In the genomic region with DNA sequence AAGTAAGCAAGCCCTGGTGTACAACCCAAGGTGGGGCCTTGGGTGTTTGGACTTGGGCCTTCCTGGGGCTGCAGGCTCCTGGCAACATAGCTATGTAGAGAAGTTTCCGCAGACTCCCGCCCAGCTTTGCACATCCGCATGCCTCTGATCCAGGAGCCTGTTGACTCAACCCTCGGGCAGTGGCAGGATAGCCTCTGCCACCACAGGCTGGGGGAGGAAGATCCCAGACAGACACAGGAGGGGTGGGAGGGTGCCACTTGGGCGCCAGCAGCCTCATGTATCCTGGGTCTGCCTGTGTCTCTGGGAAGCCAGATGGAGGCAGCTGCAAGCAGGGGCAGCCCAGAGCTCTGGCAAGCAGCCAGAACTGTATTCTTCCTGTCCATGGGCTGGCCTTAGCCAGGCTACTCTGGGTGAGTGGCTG, we compare ENCODE assay signal across 9 mouse cellular contexts. TPM values are rescaled to one million over a fixed set of nuclear protein-coding genes. Genes with fewer than 3 reads are reported as not detected.
DNase-seq lines count a peak whose midpoint lies in the region; ATAC-seq and TF ChIP-seq lines count a peak whose summit lies in the region.
"Had no signal": no experiment of that assay in that cellular context is flagged by ENCODE, and none has a peak within 500 bp of the region (broad histone marks: within the 10 kb centered on the region; RNA-seq: fewer than 3 reads in every experiment).

No protein-coding gene starts in this region.

- 0 out of 2 replicates have a peak overlapping the region, but pooled peaks have one; percentile 0 for H3K27ac ChIP-seq in spleen, adult 2 months (ENCODE audit: insufficient read depth, low read length)
- H3K27ac ChIP-seq in hindbrain, postnatal 0 days: no peak overlapping the region
- H3K27ac ChIP-seq in lung, embryonic 15.5 days: peak overlapping the region; percentile 94
- H3K27ac ChIP-seq: liver, embryonic 14.5 days had no signal

- no peak overlapping the region for H3K4me2 ChIP-seq in hindbrain, postnatal 0 days (ENCODE audit: low read depth, low read length)
- peak overlapping the region; percentile 18; the same call in 1 of the 2 replicates for H3K4me2 ChIP-seq in lung, embryonic 15.5 days

- H3K36me3 ChIP-seq in spleen, adult 2 months (ENCODE audit: control insufficient read depth, insufficient read depth, low read length): no peaks in the 10 kb centered on the region
- no peaks in the 10 kb centered on the region for H3K36me3 ChIP-seq in hindbrain, postnatal 0 days (ENCODE audit: insufficient read depth, low read length)
- H3K36me3 ChIP-seq in lung, embryonic 15.5 days: peaks cover 20% of the 10 kb centered on the region

- peak; percentile 72 to 87 for DNase-seq in adrenal gland, adult (ENCODE audit: inconsistent age in 2 of 2, low spot score in 1 of 2)
- no peak for DNase-seq in adrenal gland, adult 8-10 months
- no peak for DNase-seq in spleen, adult 2 months (ENCODE audit: low read depth in 1 of 2, low spot score in 2 of 2)
- no peak for DNase-seq in spleen, postnatal 4 days (ENCODE audit: low spot score in 2 of 2)
- DNase-seq in hindbrain, postnatal 0 days (ENCODE audit: low spot score): peak; percentile 76
- no peak for DNase-seq in layer of hippocampus, postnatal 14 days (ENCODE audit: low spot score in 2 of 2)

- no peaks in the 10 kb centered on the region for H3K9me3 ChIP-seq in hindbrain, postnatal 0 days (ENCODE audit: low read length)
- no peaks in the 10 kb centered on the region for H3K9me3 ChIP-seq in lung, embryonic 15.5 days

- peaks cover 4% of the 10 kb centered on the region for H3K27me3 ChIP-seq in spleen, adult 2 months (ENCODE audit: control insufficient read depth, insufficient read depth, low read length)
- H3K27me3 ChIP-seq in hindbrain, postnatal 0 days (ENCODE audit: insufficient read depth, low read length): no peaks in the 10 kb centered on the region
- no peaks in the 10 kb centered on the region for H3K27me3 ChIP-seq in lung, embryonic 15.5 days

- WGBS in spleen, adult 2 months: 85% methylated on average over 5 of the region's 5 CpGs
- 49% methylated on average over 5 of the region's 5 CpGs for WGBS in hindbrain, postnatal 0 days
- 22% methylated on average over 5 of the region's 5 CpGs for WGBS in lung, embryonic 15.5 days

- ATAC-seq in hindbrain, postnatal 0 days: peak; percentile 13; the same call in 1 of the 2 replicates
- ATAC-seq in lung, embryonic 15.5 days (ENCODE audit: borderline replicate concordance, extremely low read depth, low FRiP score, low TSS enrichment): no peak; the same call in 1 of the 2 replicates
- ATAC-seq in megakaryocyte progenitor cell, adult 5-6 weeks (replicated peaks; ENCODE audit: poor library complexity): no peak

- peaks cover 7% of the 10 kb centered on the region for H3K4me1 ChIP-seq in spleen, adult 2 months (ENCODE audit: control insufficient read depth, insufficient read depth, insufficient read length)
- peaks cover 27% of the 10 kb centered on the region; the same call in 1 of the 2 replicates for H3K4me1 ChIP-seq in hindbrain, postnatal 0 days (ENCODE audit: insufficient read depth, low read length)
- peaks cover 70% of the 10 kb centered on the region for H3K4me1 ChIP-seq in lung, embryonic 15.5 days

- TF ChIP-seq POLR2A in spleen, adult 2 months (IDR thresholded peaks at IDR 0.05; ENCODE audit: low read depth, low read length): no peak

- H3K9ac ChIP-seq in hindbrain, postnatal 0 days (replicated peaks; ENCODE audit: low read length): no peak overlapping the region
- H3K9ac ChIP-seq in lung, embryonic 15.5 days: peak overlapping the region; percentile 14
- H3K9ac ChIP-seq: liver, embryonic 14.5 days had no signal

- no peak for TF ChIP-seq CTCF in spleen, adult 2 months (IDR thresholded peaks at IDR 0.05; ENCODE audit: extremely low read depth, insufficient read depth, insufficient read length, insufficient replicate concordance)
- no peak for TF ChIP-seq CTCF in hindbrain, postnatal 0 days (IDR thresholded peaks at IDR 0.05; ENCODE audit: low read depth)

- H3K4me3 ChIP-seq in spleen, adult 2 months (ENCODE audit: extremely low read depth, insufficient read depth, insufficient read length): no peak overlapping the region
- no peak overlapping the region for H3K4me3 ChIP-seq in hindbrain, postnatal 0 days (ENCODE audit: low read length)
- no peak overlapping the region for H3K4me3 ChIP-seq in lung, embryonic 15.5 days

RNA-seq across cellular contexts. Expression of gene Pwwp2b, which starts 3.6 kb away (rescaled TPM):
- total RNA-seq in adrenal gland, adult 8-10 months (2022): 10 to 100 TPM; 13.5 to 20.4 (median 17.0) TPM
- polyA plus RNA-seq in spleen, adult 2 months (2012; rRNA removed): 6.4 and 7.6 TPM in 2 replicates
- 6.6 and 6.7 TPM in 2 replicates for total RNA-seq in hindbrain, postnatal 0 days (2014; rRNA removed)
- polyA plus RNA-seq in hindbrain, postnatal 0 days (2015; fragmentation: Nextera tagmentation; extraction: Ambion mirVana): 4.0 and 4.8 TPM in 2 replicates
- 14.9 and 15.4 TPM in 2 replicates for polyA plus RNA-seq in lung, embryonic 15.5 days (2015; fragmentation: Nextera tagmentation; extraction: Ambion mirVana)
- total RNA-seq in megakaryocyte progenitor cell, adult 5-6 weeks (2015): 3.7 and 4.6 TPM in 2 replicates
- 2.5 and 4.7 TPM in 2 replicates for total RNA-seq in megakaryocyte progenitor cell, adult 5-6 weeks (2017)
- 10 to 100 TPM; 27.6 to 30.4 TPM for total RNA-seq in layer of hippocampus, postnatal 14 days (2021)

RNA-seq across cellular contexts. Expression of gene Stk32c, which starts 38.8 kb away (rescaled TPM):
- 1 to 10 TPM; 4.0 to 6.7 (median 5.4) TPM for total RNA-seq in adrenal gland, adult 8-10 months (2022)
- 7.5 and 9.4 TPM in 2 replicates for polyA plus RNA-seq in spleen, adult 2 months (2012; rRNA removed)
- total RNA-seq in hindbrain, postnatal 0 days (2014; rRNA removed): 20.4 and 24.7 TPM in 2 replicates
- polyA plus RNA-seq in hindbrain, postnatal 0 days (2015; fragmentation: Nextera tagmentation; extraction: Ambion mirVana): 1.9 and 2.0 TPM in 2 replicates
- polyA plus RNA-seq in lung, embryonic 15.5 days (2015; fragmentation: Nextera tagmentation; extraction: Ambion mirVana): 0.22 TPM in 1 of 2 replicates, not detected in the other
- not detected in 2 replicates for total RNA-seq in megakaryocyte progenitor cell, adult 5-6 weeks (2015)
- total RNA-seq in megakaryocyte progenitor cell, adult 5-6 weeks (2017): not detected in 2 replicates
- total RNA-seq in layer of hippocampus, postnatal 14 days (2021): 10 to 100 TPM; 57.3 to 60.2 TPM

RNA-seq across cellular contexts. Expression of gene Lrrc27, which starts 39.1 kb away (rescaled TPM):
- 10 to 100 TPM in 1 of 4 experiments, 1 to 10 TPM in 3; 6.5 to 10.4 (median 7.7) TPM for total RNA-seq in adrenal gland, adult 8-10 months (2022)
- polyA plus RNA-seq in spleen, adult 2 months (2012; rRNA removed): 1.8 and 2.3 TPM in 2 replicates
- 1.6 and 2.8 TPM in 2 replicates for total RNA-seq in hindbrain, postnatal 0 days (2014; rRNA removed)
- 4.0 and 5.1 TPM in 2 replicates for polyA plus RNA-seq in hindbrain, postnatal 0 days (2015; fragmentation: Nextera tagmentation; extraction: Ambion mirVana)
- polyA plus RNA-seq in lung, embryonic 15.5 days (2015; fragmentation: Nextera tagmentation; extraction: Ambion mirVana): 2.6 and 3.1 TPM in 2 replicates
- 1.2 and 2.0 TPM in 2 replicates for total RNA-seq in megakaryocyte progenitor cell, adult 5-6 weeks (2015)
- total RNA-seq in megakaryocyte progenitor cell, adult 5-6 weeks (2017): 1.4 and 2.1 TPM in 2 replicates
- 1 to 10 TPM; 5.8 to 7.6 TPM for total RNA-seq in layer of hippocampus, postnatal 14 days (2021)

Comparison
In these comparisons a context has a peak if more than half of its experiments do, and no peak if none do; other contexts are left out.
1. DNase-seq: peak in adrenal gland, adult (2 of 2) and hindbrain, postnatal 0 days (single experiment); none in adrenal gland, adult 8-10 months (single experiment), spleen, adult 2 months (0 of 2), spleen, postnatal 4 days (0 of 2) and layer of hippocampus, postnatal 14 days (0 of 2).
2. RNA of gene Stk32c, which starts 38.8 kb away (total RNA-seq): 57.3 to 60.2 TPM in layer of hippocampus, postnatal 14 days, 20.4 to 24.7 TPM in hindbrain, postnatal 0 days and 4.0 to 6.7 TPM in adrenal gland, adult 8-10 months; not detected in megakaryocyte progenitor cell, adult 5-6 weeks; every median in the first group is over 4 times any median in the second.